Mouse (Mus musculus): Measurements from ENCODE around the gene Faf1. TPM values are rescaled to one million over a fixed set of nuclear protein-coding genes. Genes with fewer than 3 reads are reported as not detected.
A peak's percentile ranks its signal among the peaks of the same experiment; 100 is the strongest.

The Faf1 gene
- polyA plus RNA-seq, 1 experiment from 2014 or later = 48.4 TPM

- no peaks in the 10 kb centered on the region for H3K9me3 ChIP-seq (ENCODE audit: control insufficient read depth, low read length)
- H3K36me3 ChIP-seq (ENCODE audit: control insufficient read depth, insufficient read depth, low read length) = no peaks in the 10 kb centered on the region
- DNase-seq = peak; percentile 25
- H3K4me2 ChIP-seq (ENCODE audit: low read length) = no peak overlapping the region
- H3K9ac ChIP-seq (replicated peaks; ENCODE audit: low read length) = no peak overlapping the region
- ATAC-seq (ENCODE audit: low FRiP score, low TSS enrichment) = no peak
- peaks cover 93% of the 10 kb centered on the region for H3K27me3 ChIP-seq (ENCODE audit: control insufficient read depth, insufficient read depth, low read length)
- 2% methylated on average over 38 of the region's 38 CpGs for WGBS
- peak overlapping the region; percentile 0; the same call in 1 of the 2 replicates for H3K27ac ChIP-seq (replicated peaks; ENCODE audit: low read depth, low read length)
- no peak overlapping the region for H3K4me3 ChIP-seq (replicated peaks; ENCODE audit: low read depth, low read length)
- 0 out of 2 replicates have a peak, but pooled peaks cover 4% of the 10 kb centered on the region for H3K4me1 ChIP-seq (ENCODE audit: control insufficient read depth, insufficient read depth, low read length)
These were observed 308.4 kb downstream of the Faf1 start for GRCm38 (mm10) chr4:109984496-109985423.

GRCm38 (mm10) chr4:109985424-109986172 is 309.2 kb downstream of the Faf1 start:
- Histone ChIP-seq H3K36me3 (ENCODE audit: control insufficient read depth, insufficient read depth, low read length) (no peaks in the 10 kb centered on the region), H3K4me1 (ENCODE audit: control insufficient read depth, insufficient read depth, low read length) (0 out of 2 replicates have a peak, but pooled peaks cover 4% of the 10 kb centered on the region), H3K4me2 (ENCODE audit: low read length) (no peak overlapping the region), H3K9me3 (ENCODE audit: control insufficient read depth, low read length) (no peaks in the 10 kb centered on the region), H3K9ac (replicated peaks; ENCODE audit: low read length) (no peak overlapping the region), H3K27ac (replicated peaks; ENCODE audit: low read depth, low read length) (peak overlapping the region; percentile 0; the same call in 1 of the 2 replicates), H3K27me3 (ENCODE audit: control insufficient read depth, insufficient read depth, low read length) (peaks cover 92% of the 10 kb centered on the region), H3K4me3 (replicated peaks; ENCODE audit: low read depth, low read length) (no peak overlapping the region)
- ATAC-seq (ENCODE audit: low FRiP score, low TSS enrichment) (no peak; the same call in 1 of the 2 replicates), DNase-seq (peak; percentile 18)
- WGBS = 2% methylated on average over 16 of the region's 16 CpGs

- no peak overlapping the region for H3K4me3 ChIP-seq (replicated peaks; ENCODE audit: low read depth, low read length)
- WGBS = 3% methylated on average over 9 of the region's 9 CpGs
- no peak overlapping the region for H3K4me2 ChIP-seq (ENCODE audit: low read length)
- no peaks in the 10 kb centered on the region for H3K9me3 ChIP-seq (ENCODE audit: control insufficient read depth, low read length)
- DNase-seq (peak; percentile 1), ATAC-seq (ENCODE audit: low FRiP score, low TSS enrichment) (no peak)
- H3K36me3 ChIP-seq (ENCODE audit: control insufficient read depth, insufficient read depth, low read length) = no peaks in the 10 kb centered on the region
- H3K27ac ChIP-seq (replicated peaks; ENCODE audit: low read depth, low read length) = no peak overlapping the region
- H3K27me3 ChIP-seq (ENCODE audit: control insufficient read depth, insufficient read depth, low read length) = peaks cover 90% of the 10 kb centered on the region
- no peak overlapping the region for H3K9ac ChIP-seq (replicated peaks; ENCODE audit: low read length)
- 0 out of 2 replicates have a peak, but pooled peaks cover 4% of the 10 kb centered on the region for H3K4me1 ChIP-seq (ENCODE audit: control insufficient read depth, insufficient read depth, low read length)
These were observed 309.9 kb downstream of the Faf1 start for GRCm38 (mm10) chr4:109986301-109986700.

- Histone ChIP-seq H3K9me3 (ENCODE audit: control insufficient read depth, low read length) (no peaks in the 10 kb centered on the region), H3K4me2 (ENCODE audit: low read length) (no peak overlapping the region), H3K4me3 (replicated peaks; ENCODE audit: low read depth, low read length) (no peak overlapping the region), H3K9ac (replicated peaks; ENCODE audit: low read length) (no peak overlapping the region), H3K27me3 (ENCODE audit: control insufficient read depth, insufficient read depth, low read length) (peaks cover 87% of the 10 kb centered on the region), H3K36me3 (ENCODE audit: control insufficient read depth, insufficient read depth, low read length) (no peaks in the 10 kb centered on the region), H3K27ac (replicated peaks; ENCODE audit: low read depth, low read length) (no peak overlapping the region), H3K4me1 (ENCODE audit: control insufficient read depth, insufficient read depth, low read length) (0 out of 2 replicates have a peak, but pooled peaks cover 4% of the 10 kb centered on the region)
- DNase-seq = peak; percentile 12
- ATAC-seq (ENCODE audit: low FRiP score, low TSS enrichment) = no peak
- 2% methylated on average over 13 of the region's 13 CpGs for WGBS
These were observed 310.5 kb downstream of the Faf1 start for GRCm38 (mm10) chr4:109986748-109987355.

GRCm38 (mm10) chr4:109987560-109988362 is 311.4 kb downstream of the Faf1 start:
- no peak for ATAC-seq (ENCODE audit: low FRiP score, low TSS enrichment)
- no peak overlapping the region for H3K4me3 ChIP-seq (replicated peaks; ENCODE audit: low read depth, low read length)
- no peaks in the 10 kb centered on the region for H3K36me3 ChIP-seq (ENCODE audit: control insufficient read depth, insufficient read depth, low read length)
- no peaks in the 10 kb centered on the region for H3K9me3 ChIP-seq (ENCODE audit: control insufficient read depth, low read length)
- no peak overlapping the region for H3K4me2 ChIP-seq (ENCODE audit: low read length)
- H3K27ac ChIP-seq (replicated peaks; ENCODE audit: low read depth, low read length) = no peak overlapping the region
- peak; percentile 24 for DNase-seq
- no peaks in the 10 kb centered on the region for H3K4me1 ChIP-seq (ENCODE audit: control insufficient read depth, insufficient read depth, low read length)
- no peak overlapping the region for H3K9ac ChIP-seq (replicated peaks; ENCODE audit: low read length)
- WGBS = 2% methylated on average over 20 of the region's 20 CpGs
- H3K27me3 ChIP-seq (ENCODE audit: control insufficient read depth, insufficient read depth, low read length) = peaks cover 86% of the 10 kb centered on the region

GRCm38 (mm10) chr4:109988411-109988810 is 312.0 kb downstream of the Faf1 start:
- DNase-seq (peak; percentile 2), ATAC-seq (ENCODE audit: low FRiP score, low TSS enrichment) (no peak)
- H3K27ac ChIP-seq (replicated peaks; ENCODE audit: low read depth, low read length) = no peak overlapping the region
- H3K27me3 ChIP-seq (ENCODE audit: control insufficient read depth, insufficient read depth, low read length) = peaks cover 84% of the 10 kb centered on the region
- H3K9me3 ChIP-seq (ENCODE audit: control insufficient read depth, low read length) = no peaks in the 10 kb centered on the region
- 13% methylated on average over 5 of the region's 5 CpGs for WGBS
- H3K4me3 ChIP-seq (replicated peaks; ENCODE audit: low read depth, low read length) = no peak overlapping the region
- H3K9ac ChIP-seq (replicated peaks; ENCODE audit: low read length) = no peak overlapping the region
- no peak overlapping the region for H3K4me2 ChIP-seq (ENCODE audit: low read length)
- H3K4me1 ChIP-seq (ENCODE audit: control insufficient read depth, insufficient read depth, low read length) = no peaks in the 10 kb centered on the region
- H3K36me3 ChIP-seq (ENCODE audit: control insufficient read depth, insufficient read depth, low read length) = no peaks in the 10 kb centered on the region

GRCm38 (mm10) chr4:109989213-109989612 is 312.8 kb downstream of the Faf1 start:
- H3K36me3 ChIP-seq (ENCODE audit: control insufficient read depth, insufficient read depth, low read length) = no peaks in the 10 kb centered on the region
- H3K9ac ChIP-seq (replicated peaks; ENCODE audit: low read length) = no peak overlapping the region
- H3K4me1 ChIP-seq (ENCODE audit: control insufficient read depth, insufficient read depth, low read length) = no peaks in the 10 kb centered on the region
- 31% methylated on average over 6 of the region's 6 CpGs for WGBS
- peaks cover 84% of the 10 kb centered on the region for H3K27me3 ChIP-seq (ENCODE audit: control insufficient read depth, insufficient read depth, low read length)
- H3K9me3 ChIP-seq (ENCODE audit: control insufficient read depth, low read length) = no peaks in the 10 kb centered on the region
- ATAC-seq (ENCODE audit: low FRiP score, low TSS enrichment) = no peak
- H3K4me3 ChIP-seq (replicated peaks; ENCODE audit: low read depth, low read length) = no peak overlapping the region
- H3K27ac ChIP-seq (replicated peaks; ENCODE audit: low read depth, low read length) = no peak overlapping the region
- H3K4me2 ChIP-seq (ENCODE audit: low read length) = no peak overlapping the region
- DNase-seq = peak; percentile 12

GRCm38 (mm10) chr4:110006044-110006443 is 329.7 kb downstream of the Faf1 start:
- Histone ChIP-seq H3K9me3 (ENCODE audit: control insufficient read depth, low read length) (no peaks in the 10 kb centered on the region), H3K27me3 (ENCODE audit: control insufficient read depth, insufficient read depth, low read length) (no peaks in the 10 kb centered on the region), H3K4me3 (replicated peaks; ENCODE audit: low read depth, low read length) (no peak overlapping the region), H3K36me3 (ENCODE audit: control insufficient read depth, insufficient read depth, low read length) (no peaks in the 10 kb centered on the region), H3K4me2 (ENCODE audit: low read length) (no peak overlapping the region), H3K9ac (replicated peaks; ENCODE audit: low read length) (no peak overlapping the region), H3K4me1 (ENCODE audit: control insufficient read depth, insufficient read depth, low read length) (no peaks in the 10 kb centered on the region), H3K27ac (replicated peaks; ENCODE audit: low read depth, low read length) (no peak overlapping the region)
- ATAC-seq (ENCODE audit: low FRiP score, low TSS enrichment) (no peak), DNase-seq (no peak)
- WGBS = 96% methylated on average over 1 of the region's 1 CpGs

All from midbrain, embryonic 14.5 days (tissue).